Mouse (Mus musculus): ENCODE results near the gene Snupn.

DNA sequence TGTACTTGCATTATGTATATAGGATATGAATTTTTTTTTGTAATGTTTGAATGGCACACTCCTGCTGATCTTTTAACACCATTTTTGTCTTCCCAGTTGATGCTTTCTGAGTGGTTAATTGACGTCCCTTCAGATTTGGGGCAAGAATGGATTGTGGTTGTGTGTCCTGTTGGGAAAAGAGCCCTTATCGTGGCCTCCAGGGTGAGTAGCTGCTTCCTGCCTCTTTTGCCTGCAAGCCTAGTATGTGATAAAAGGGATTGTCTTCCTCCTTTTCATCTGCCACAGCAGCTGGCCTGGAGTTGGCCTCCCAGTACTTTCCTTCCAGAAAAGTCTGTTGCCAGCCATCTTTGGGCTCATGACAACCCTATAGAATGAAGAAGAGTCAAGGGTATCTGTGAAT is 19.5 kb downstream of the Snupn start:
- TF ChIP-seq GATA1 (IDR thresholded peaks at IDR 0.05; ENCODE audit: borderline replicate concordance, low read length) (peak; percentile 31; the same call in 1 of the 3 replicates), FLI1 (IDR thresholded peaks at IDR 0.05; ENCODE audit: low read length) (no peak)

Measured in megakaryocyte, embryonic 14.5 days (primary cell).